Mouse (Mus musculus): Measurements from ENCODE around the gene Gm10666. TPM values are rescaled to one million over a fixed set of nuclear protein-coding genes. Genes with fewer than 3 reads are reported as not detected.
"Not testable (repeated sequence)": the region's sequence is repeated elsewhere in the genome, so short reads cannot be mapped to it uniquely, and the experiment has no call there.

Gene Gm10666
- total RNA-seq (2015; ENCODE audit: low replicate concordance), result not detected in 2 replicates
- total RNA-seq (2017; ENCODE audit: low replicate concordance), result not detected in 2 replicates

DNA sequence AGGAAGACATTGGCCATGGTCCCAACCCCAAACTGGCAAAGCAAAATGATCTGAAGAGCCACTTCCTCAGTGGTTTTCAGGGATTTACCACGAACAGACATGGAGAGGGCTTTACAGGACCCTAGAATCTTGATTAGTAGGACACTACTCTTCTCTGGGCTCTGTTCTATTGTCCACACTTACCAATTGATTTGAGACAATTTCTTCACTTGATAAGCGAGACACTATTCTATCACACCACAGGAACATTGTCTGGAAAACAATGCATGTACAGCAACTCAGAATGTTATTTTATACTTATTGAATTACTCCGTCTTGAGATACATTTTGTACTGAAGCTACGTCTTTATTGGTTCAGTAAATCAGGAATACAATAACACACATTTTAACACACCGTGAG is at the start of gene Gm10666:
Gm10666 (minus strand) TSS at position 101 of the 400 bp plus-strand sequence.
- ATAC-seq (replicated peaks; ENCODE audit: low FRiP score, poor library complexity, severe bottlenecking), result not testable (repeated sequence)

DNA sequence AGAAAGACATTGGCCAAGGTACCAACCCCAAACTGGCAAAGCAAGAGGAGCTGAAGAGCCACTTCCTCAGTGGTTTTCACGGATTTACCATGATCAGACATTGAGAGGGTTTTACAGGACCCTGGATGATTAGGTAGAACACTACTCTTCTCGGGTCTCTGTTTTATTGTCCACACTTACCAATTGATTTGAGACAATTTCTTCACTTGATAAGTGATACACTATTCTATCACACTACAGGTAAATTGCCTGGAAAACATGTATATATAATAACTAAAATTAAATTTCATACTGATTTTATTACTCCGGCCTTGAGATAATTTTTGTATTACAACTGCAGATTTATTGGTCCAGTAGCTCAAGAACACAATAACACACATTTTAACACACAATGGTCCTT is 29.4 kb upstream of the Gm10666 start, which contains the start of gene Vmn1r142:
Vmn1r142 (minus strand) TSS at position 101 of the 400 bp plus-strand sequence.
- ATAC-seq (replicated peaks; ENCODE audit: low FRiP score, poor library complexity, severe bottlenecking), result not testable (repeated sequence)

DNA sequence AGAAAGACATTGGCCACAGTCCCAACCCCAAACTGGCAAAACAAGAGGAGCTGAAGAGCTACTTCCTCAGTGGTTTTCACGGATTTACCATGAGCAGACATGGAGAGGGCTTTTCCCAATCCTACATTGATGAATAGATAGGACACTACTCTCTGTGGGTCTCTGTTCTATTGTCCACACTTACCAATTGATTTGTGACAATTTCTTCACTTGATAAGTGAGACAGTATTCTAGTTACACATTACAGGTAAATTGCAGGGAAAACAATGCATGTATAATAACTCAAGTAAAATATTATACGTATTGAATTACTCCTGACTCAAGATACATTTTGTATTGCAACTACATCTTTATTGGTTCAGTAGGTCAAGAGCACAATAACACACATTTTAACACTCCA is 16.4 kb downstream of the Gm10666 start, which contains the start of gene Gm16451:
Gm16451 (minus strand) TSS at position 101 of the 400 bp plus-strand sequence.
- not testable (repeated sequence) for ATAC-seq (replicated peaks; ENCODE audit: low FRiP score, poor library complexity, severe bottlenecking)

Other genes with a start within 250 kb of the Gm10666 start
- not detected in 2 replicates for gene Gm5891, start 213.4 kb downstream of the Gm10666 start, total RNA-seq (2015; ENCODE audit: low replicate concordance)
- gene Gm5891, start 213.4 kb downstream of the Gm10666 start, total RNA-seq (2017; ENCODE audit: low replicate concordance), result not detected in 2 replicates
- gene Vmn1r137, start 140.2 kb downstream of the Gm10666 start, total RNA-seq (2015; ENCODE audit: low replicate concordance), result not detected in 2 replicates
- gene Vmn1r137, start 140.2 kb downstream of the Gm10666 start, total RNA-seq (2017; ENCODE audit: low replicate concordance), result not detected in 2 replicates
- gene Vmn1r138, start 105.8 kb downstream of the Gm10666 start, total RNA-seq (2015; ENCODE audit: low replicate concordance), result not detected in 2 replicates
- not detected in 2 replicates for gene Vmn1r138, start 105.8 kb downstream of the Gm10666 start, total RNA-seq (2017; ENCODE audit: low replicate concordance)
- not detected in 2 replicates for gene Gm6176, start 78.4 kb downstream of the Gm10666 start, total RNA-seq (2015; ENCODE audit: low replicate concordance)
- not detected in 2 replicates for gene Gm6176, start 78.4 kb downstream of the Gm10666 start, total RNA-seq (2017; ENCODE audit: low replicate concordance)
- not detected in 2 replicates for gene Vmn1r139, start 65.7 kb downstream of the Gm10666 start, total RNA-seq (2015; ENCODE audit: low replicate concordance)
- gene Vmn1r139, start 65.7 kb downstream of the Gm10666 start, total RNA-seq (2017; ENCODE audit: low replicate concordance), result not detected in 2 replicates
- not detected in 2 replicates for gene Gm16451, start 16.5 kb downstream of the Gm10666 start, total RNA-seq (2015; ENCODE audit: low replicate concordance)
- not detected in 2 replicates for gene Gm16451, start 16.5 kb downstream of the Gm10666 start, total RNA-seq (2017; ENCODE audit: low replicate concordance)
- not detected in 2 replicates for gene Vmn1r142, start 29.3 kb upstream of the Gm10666 start, total RNA-seq (2015; ENCODE audit: low replicate concordance)
- gene Vmn1r142, start 29.3 kb upstream of the Gm10666 start, total RNA-seq (2017; ENCODE audit: low replicate concordance), result not detected in 2 replicates
- not detected in 2 replicates for gene Vmn1r143, start 54.6 kb upstream of the Gm10666 start, total RNA-seq (2015; ENCODE audit: low replicate concordance)
- not detected in 2 replicates for gene Vmn1r143, start 54.6 kb upstream of the Gm10666 start, total RNA-seq (2017; ENCODE audit: low replicate concordance)
- gene Gm8653, start 66.5 kb upstream of the Gm10666 start, total RNA-seq (2015; ENCODE audit: low replicate concordance), result not detected in 2 replicates
- gene Gm8653, start 66.5 kb upstream of the Gm10666 start, total RNA-seq (2017; ENCODE audit: low replicate concordance), result not detected in 2 replicates
- gene Gm8453, start 94.7 kb upstream of the Gm10666 start, total RNA-seq (2015; ENCODE audit: low replicate concordance), result not detected in 2 replicates
- not detected in 2 replicates for gene Gm8453, start 94.7 kb upstream of the Gm10666 start, total RNA-seq (2017; ENCODE audit: low replicate concordance)
- not detected in 2 replicates for gene Gm4187, start 195.0 kb upstream of the Gm10666 start, total RNA-seq (2015; ENCODE audit: low replicate concordance)
- gene Gm4187, start 195.0 kb upstream of the Gm10666 start, total RNA-seq (2017; ENCODE audit: low replicate concordance), result not detected in 2 replicates
- not detected in 2 replicates for gene Gm8660, start 236.3 kb upstream of the Gm10666 start, total RNA-seq (2015; ENCODE audit: low replicate concordance)
- gene Gm8660, start 236.3 kb upstream of the Gm10666 start, total RNA-seq (2017; ENCODE audit: low replicate concordance), result not detected in 2 replicates